Mouse (Mus musculus) neural tube, embryonic 14.5 days (tissue): ENCODE measurements around the gene H2al1c. TPM values are rescaled to one million over a fixed set of nuclear protein-coding genes. Genes with fewer than 3 reads are reported as not detected.

Experiments used
- ATAC-seq: fragments of 200-750 bp; cut with Nextera tagmentation; 2 replicates; pipeline ENCODE4 v1.8.0; 2017; ENCODE audit warnings: low read depth, mild to moderate bottlenecking, moderate TSS enrichment, moderate library complexity
- H3K27ac ChIP-seq: fragments of 300-500 bp; sonication (generic); 2 replicates; pipeline ENCODE4 v1.5.1; 2014; ENCODE audit warnings: low read depth, mild to moderate bottlenecking, control low read depth, low read length, moderate library complexity, mixed read lengths
- H3K27me3 ChIP-seq: fragments of 300-500 bp; sonication (generic); 2 replicates; pipeline ENCODE4 v1.6.1; 2014; ENCODE audit warnings: low read length; ENCODE audit not compliant: control insufficient read depth, insufficient read depth
- H3K36me3 ChIP-seq: fragments of 300-500 bp; sonication (generic); 2 replicates; pipeline ENCODE4 v1.6.1; 2014; ENCODE audit warnings: low read length, mixed read lengths; ENCODE audit not compliant: control insufficient read depth, insufficient read depth
- H3K4me1 ChIP-seq: fragments of 300-500 bp; sonication (generic); 2 replicates; pipeline ENCODE4 v1.6.1; 2014; ENCODE audit warnings: low read length; ENCODE audit not compliant: control insufficient read depth, insufficient read depth
- H3K4me2 ChIP-seq: fragments of 300-500 bp; sonication (generic); 2 replicates; pipeline ENCODE4 v1.6.1; 2014; ENCODE audit warnings: mild to moderate bottlenecking, low read depth, low read length, control low read depth
- H3K4me3 ChIP-seq: fragments of 300-500 bp; sonication (generic); 2 replicates; pipeline ENCODE4 v1.5.1; 2014; ENCODE audit warnings: low read depth, low read length, control low read depth, mixed read lengths
- H3K9ac ChIP-seq: fragments of 300-500 bp; sonication (generic); replicated peaks from 2 replicates; pipeline ENCODE4 v1.6.1; 2014; ENCODE audit warnings: low read depth, mild to moderate bottlenecking, control low read depth, low read length, mixed read lengths
- H3K9me3 ChIP-seq: fragments of 300-500 bp; sonication (generic); 2 replicates; pipeline ENCODE4 v1.6.1; 2016; ENCODE audit warnings: low read length; ENCODE audit not compliant: control insufficient read depth
- WGBS: fragments of 180-500 bp; shearing (Covaris S2); extraction: QIAGEN DNeasy Blood & Tissue Kit; methylation state at CpG from one replicate; pipeline ENCODE4 v1.1.7; 2014; 5-methylcytosine and 5-hydroxymethylcytosine counted together
- polyA plus RNA-seq: library from polyadenylated mRNA; unstranded; fragments of >200 nt; fragmentation: Nextera tagmentation; extraction: Ambion mirVana; gene quantifications from 2 replicates; pipeline ENCODE4 v1.2.1, GENCODE M21; 2014

Gene H2al1c
- polyA plus RNA-seq, 1 experiment from 2014 or later: not detected

DNA sequence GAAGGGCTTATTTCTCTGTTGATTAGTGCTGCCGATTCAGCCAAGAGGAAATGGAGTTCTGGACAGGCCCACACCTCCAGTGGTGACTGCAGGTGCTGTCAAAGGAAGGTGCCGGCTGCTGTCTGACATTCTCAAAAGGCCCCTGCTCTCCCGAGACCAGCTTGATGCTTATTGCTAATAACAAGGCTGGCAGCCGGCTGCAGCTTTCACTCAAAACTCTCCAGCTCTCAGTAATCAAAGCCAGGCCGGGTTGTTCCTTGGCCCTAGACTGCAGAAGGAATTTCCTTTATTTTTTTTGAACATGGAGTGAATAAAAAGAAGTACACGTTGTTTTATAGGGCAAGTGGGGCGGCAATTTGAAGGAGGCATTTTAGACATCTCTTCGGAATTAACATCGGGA, 40.3 kb downstream of the H2al1c start:
- no peak overlapping the region for H3K4me3 ChIP-seq
- no peak for ATAC-seq
- no peak overlapping the region for H3K9ac ChIP-seq
- H3K27me3 ChIP-seq: no peaks in the 10 kb centered on the region
- 60% methylated on average over 9 of the region's 9 CpGs for WGBS
- no peaks in the 10 kb centered on the region for H3K4me1 ChIP-seq
- no peaks in the 10 kb centered on the region for H3K9me3 ChIP-seq
- H3K4me2 ChIP-seq: no peak overlapping the region
- H3K36me3 ChIP-seq: no peaks in the 10 kb centered on the region
- H3K27ac ChIP-seq: no peak overlapping the region

DNA sequence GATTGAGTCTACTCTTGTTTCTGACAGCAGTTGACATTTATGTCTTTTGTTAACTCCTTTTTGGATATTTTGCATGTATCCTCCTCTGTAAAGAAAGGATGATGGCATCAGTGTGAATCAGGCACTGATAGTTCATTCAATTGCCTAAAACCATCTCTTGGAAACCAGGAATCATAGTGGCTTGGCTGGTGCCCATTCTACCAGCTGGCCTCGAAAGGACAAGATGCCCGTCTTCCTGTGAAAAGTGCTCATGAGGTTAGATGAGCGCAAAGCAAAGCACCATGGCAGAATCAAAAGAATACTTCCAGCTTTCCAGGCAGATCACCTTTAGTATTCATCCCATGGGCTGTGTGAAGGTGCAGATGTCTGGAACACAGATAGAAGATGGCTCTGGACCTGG, 41.3 kb downstream of the H2al1c start:
- WGBS: 92% methylated on average over 3 of the region's 3 CpGs
- no peak for ATAC-seq

More for the DNA sequence above, 41.3 kb downstream of the H2al1c start:
- Histone ChIP-seq H3K27me3 (no peaks in the 10 kb centered on the region), H3K4me2 (no peak overlapping the region), H3K4me1 (no peaks in the 10 kb centered on the region), H3K27ac (no peak overlapping the region), H3K36me3 (no peaks in the 10 kb centered on the region), H3K9ac (no peak overlapping the region), H3K9me3 (no peaks in the 10 kb centered on the region), H3K4me3 (no peak overlapping the region)

Other genes with a start within 250 kb of the H2al1c start
- gene H2al1a, start 6.4 kb upstream of the H2al1c start, polyA plus RNA-seq: not detected in 2 replicates
- not detected in 2 replicates for gene H2al1b, start 3.2 kb upstream of the H2al1c start, polyA plus RNA-seq
- not detected in 2 replicates for gene H2al1d, start 3.2 kb downstream of the H2al1c start, polyA plus RNA-seq
- not detected in 2 replicates for gene H2al1e, start 6.3 kb downstream of the H2al1c start, polyA plus RNA-seq
- not detected in 2 replicates for gene H2al1f, start 9.5 kb downstream of the H2al1c start, polyA plus RNA-seq
- not detected in 2 replicates for gene H2al1g, start 12.6 kb downstream of the H2al1c start, polyA plus RNA-seq
- not detected in 2 replicates for gene H2al1h, start 15.8 kb downstream of the H2al1c start, polyA plus RNA-seq
- not detected in 2 replicates for gene H2al1i, start 19.0 kb downstream of the H2al1c start, polyA plus RNA-seq
- gene H2al1j, start 22.2 kb downstream of the H2al1c start, polyA plus RNA-seq: not detected in 2 replicates